Mouse (Mus musculus): ENCODE measurements at regions not wholly inside any gene's neighbourhood (a gene's known extent, or its start where the extent isn't known, plus 50 kb on each side); places are given as distances from the start of the nearest gene placed in this dataset.
"Not testable (repeated sequence)": the region's sequence is repeated elsewhere in the genome, so short reads cannot be mapped to it uniquely, and the experiment has no call there.

DNA sequence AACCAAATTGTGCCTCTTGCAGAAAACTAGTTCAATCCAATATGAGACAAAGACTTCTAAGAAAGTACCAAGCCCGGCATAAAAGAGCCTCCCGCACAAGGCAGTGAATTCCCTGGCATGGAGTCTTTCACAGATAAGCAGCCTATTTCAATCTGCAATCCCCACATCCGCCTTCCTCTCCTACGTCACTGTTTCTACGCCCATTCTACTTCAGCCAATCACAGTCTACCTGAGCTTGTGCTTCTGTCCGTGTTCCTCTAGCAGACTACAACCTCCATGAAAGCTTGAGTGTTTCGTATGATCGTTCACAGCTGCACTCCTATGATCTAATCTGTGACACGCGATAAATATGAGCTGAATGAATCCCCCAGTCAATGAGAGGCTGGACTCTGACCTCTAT is 155.6 kb upstream of the Ipo5 start:
- no peak for DNase-seq

DNA sequence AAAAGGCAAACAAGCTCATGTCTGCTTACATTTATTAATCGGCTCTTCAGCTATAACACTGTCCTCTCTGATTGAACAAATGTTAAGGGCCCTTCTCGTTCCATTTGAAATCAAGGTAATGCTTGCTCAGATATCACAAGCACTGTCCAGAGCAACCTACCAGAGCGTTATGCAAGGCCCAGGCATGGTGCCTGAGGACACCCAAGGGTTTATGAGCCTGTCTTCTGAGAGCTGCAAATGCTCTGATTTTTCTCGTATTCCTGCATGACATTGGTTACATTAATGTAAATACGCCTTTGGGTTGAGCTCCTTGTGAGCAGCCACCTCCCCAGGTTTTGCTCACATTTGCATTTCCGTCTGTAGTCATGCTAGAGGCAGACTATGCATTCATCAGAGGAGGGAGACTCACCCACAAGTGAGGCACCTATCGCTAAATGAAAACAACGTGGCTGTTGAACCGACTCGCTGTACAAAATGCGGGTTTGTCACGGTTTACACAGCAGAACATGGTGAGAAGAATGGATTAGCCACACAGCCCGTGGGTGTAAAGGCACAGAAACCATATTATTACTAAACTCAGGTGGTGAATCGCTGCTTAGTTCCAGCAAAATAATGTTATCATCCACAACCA is 152.7 kb upstream of the Ipo5 start:
- no peak for DNase-seq

DNA sequence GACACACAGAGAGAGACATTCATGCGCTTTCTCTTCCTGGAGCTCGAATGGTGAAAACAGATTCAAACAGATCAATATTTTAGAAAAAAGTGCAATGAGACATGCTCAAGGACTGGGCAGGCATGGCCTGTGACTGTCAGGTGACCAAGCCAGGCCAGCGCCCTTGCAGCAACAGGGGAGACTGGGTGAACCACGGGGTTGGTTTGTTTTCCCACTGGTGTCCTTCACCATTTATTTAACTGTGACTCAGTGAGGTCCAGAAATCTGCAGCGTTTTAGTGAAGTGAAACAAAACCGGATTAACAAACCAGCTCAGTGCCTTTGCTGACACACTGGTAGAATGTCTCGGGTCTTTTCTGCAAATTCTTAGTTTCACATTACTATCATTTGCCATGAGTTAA is 148.9 kb upstream of the Ipo5 start:
- DNase-seq, result no peak

DNA sequence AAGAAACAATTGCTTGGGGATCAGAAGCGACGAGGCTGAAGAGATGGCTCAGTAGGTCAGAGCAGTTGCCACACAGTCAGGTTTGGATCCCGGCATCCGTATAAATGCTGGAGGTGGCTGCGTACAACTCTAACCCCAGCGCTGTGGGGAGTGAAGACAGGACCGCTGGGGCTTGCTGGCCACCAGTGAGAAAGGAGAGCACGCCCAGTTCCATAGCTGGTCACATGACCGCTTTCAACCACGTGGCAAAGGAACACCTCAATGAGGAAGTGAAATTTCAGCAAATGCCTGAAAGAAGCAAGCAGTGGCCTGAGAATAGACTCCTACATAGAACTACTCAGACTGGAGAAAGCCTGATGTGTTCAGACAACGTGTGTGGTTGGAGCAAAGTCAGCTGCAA is 148.3 kb upstream of the Ipo5 start:
- peak; percentile 8 to 16 for DNase-seq

DNA sequence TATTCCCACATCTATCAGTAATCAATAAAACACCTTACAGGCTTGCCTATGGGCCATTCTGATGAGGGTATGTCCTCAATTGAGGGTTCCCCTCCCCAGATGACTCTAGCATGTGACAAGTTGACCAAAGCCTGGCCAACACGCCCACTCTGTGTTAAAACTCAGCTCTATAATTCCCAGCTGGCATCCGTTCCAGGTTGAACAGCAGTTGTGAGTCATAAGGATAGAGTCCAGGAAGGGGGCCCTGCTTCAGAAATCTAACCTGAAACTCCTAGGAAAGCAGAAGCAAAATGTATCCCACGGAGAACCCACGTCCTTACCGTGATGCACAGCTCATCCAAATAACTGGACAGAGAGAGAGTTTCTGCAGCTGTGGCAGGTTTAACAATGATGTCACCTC is 147.2 kb upstream of the Ipo5 start:
- no peak for DNase-seq

DNA sequence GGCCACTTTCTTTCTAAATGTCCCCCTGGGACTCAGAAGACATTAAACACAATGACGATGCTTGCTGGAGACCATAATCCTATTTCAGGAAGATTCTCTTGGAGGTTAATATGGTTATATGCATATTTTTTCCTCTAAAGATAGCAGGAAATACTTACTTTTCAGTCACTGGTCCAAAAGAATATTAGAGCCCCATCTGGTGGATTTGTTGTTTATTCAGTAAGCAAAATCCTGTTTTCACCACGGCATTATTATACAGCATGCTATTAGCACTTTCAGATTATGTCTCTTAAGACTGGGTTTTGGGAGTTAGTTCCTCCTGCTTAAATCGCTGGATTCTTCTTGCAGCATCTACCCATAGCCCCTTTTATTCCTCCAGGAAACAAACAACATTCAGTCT is 146.6 kb upstream of the Ipo5 start:
- DNase-seq, result no peak

DNA sequence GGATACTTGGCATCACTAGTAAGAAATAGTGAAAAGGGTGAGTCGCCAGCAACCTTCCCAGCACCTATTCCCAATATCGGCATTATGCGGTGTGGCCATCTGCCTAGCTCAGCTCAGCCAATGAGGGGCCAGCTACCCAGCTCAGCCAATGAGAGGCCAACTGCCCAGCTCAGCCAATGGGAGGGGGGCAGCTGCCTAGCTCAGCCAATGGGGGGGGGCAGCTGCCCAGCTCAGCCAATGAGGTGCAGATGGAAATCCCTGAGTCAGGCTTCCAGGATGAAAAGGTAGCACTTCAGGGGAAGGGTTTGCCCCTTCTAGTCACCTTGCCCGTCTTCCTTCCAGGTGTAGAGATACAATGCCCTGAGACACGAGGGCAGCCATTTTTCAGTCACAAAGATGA is 144.6 kb upstream of the Ipo5 start:
- DNase-seq, result no peak

DNA sequence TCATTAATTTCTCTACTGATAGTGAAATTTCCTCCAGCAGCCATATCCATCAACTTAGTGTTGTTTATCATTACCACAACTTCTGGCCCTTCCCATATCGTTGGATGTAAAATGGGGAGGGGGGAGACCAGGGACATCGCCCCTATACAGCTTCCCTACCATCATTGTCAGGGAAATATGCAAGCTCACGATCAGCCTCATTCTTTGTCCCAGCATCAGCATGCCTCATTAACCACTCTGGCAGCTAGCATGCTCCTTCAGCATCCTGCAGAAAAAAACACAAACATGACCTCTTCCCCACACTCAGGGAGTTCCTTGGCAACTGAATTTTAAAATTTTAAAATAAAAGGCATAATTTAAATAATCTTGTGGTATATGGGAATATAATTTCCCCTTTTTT is 140.4 kb upstream of the Ipo5 start:
- DNase-seq, result no peak

DNA sequence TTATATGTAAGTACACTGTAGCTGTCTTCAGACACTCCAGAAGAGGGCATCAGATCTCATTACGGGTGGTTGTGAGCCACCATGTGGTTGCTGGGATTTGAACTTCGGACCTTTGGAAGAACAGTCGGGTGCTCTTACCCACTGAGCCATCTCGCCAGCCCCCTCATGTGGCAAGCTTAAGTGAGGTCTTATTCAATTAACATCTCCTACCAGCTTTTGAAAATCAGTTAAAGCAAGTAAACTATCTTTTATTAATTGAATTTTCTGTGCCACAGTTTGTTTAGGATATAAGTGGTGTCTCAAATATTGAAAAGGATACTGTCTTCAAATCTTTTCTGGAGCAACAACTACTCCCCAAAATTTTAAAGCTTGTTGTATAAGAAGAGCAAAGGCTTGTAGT is 138.0 kb upstream of the Ipo5 start:
- DNase-seq, result not testable (repeated sequence)

DNA sequence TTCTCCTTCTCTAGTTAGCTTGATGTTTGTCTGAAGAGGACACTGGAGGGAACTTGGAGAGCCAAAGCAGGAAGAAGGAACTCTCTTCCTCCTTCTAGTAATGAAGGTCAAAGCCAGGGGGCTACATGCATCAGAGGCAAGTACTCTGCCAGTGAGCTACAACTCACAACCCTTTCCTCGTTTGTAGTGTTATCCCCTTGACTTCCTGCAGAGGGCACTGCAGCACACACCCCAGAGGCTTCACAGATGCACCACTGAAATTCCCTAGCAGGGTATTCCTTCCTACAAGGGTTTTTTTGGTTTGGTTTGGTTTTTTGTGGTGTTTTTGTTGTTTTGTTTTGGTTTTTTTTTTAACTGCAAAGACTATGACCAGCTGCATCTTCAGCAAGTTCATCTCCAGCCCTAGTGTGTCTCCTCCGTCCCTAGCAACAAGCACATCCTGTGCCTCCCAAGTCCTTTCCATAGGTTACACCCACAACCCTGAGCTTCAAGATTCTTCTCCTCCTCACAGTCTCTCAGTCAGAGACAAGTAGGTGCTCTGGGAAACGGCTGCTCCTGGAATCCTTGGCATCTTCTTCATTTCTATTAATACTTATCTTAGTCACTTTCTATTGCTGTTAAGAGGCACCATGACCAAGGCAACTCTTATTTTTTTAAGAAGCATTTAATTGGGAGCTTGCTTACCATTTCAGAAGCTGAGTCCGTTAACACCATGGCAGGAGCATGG is 119.0 kb upstream of the Ipo5 start:
- no peak for DNase-seq

DNA sequence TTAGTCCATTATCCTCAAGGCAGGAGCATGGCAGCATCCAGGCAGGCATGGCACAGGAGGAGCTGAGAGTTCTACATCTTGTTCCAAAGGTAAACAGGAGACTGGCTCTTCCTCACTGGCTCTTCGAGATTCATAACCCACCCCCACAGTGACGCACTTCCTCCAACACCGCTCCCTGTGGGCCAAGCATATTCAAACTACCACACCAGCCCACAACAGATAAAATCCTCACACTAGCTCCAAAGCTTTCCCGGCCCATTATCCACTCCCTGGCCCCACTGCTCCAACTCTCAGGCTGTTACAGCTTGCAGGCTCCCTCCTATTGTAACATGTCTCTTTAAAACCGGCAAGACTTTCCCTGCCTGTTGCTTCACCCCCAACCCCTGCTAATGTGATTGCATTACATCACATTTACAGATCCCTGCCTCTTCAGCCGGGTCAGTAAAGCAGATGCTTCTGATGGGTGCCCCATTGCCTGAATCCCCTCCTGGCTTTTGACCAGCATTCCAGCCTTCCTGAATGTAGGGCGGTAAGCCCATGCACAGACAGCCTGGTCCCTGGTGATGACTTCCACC is 113.0 kb upstream of the Ipo5 start:
- DNase-seq, result no peak

DNA sequence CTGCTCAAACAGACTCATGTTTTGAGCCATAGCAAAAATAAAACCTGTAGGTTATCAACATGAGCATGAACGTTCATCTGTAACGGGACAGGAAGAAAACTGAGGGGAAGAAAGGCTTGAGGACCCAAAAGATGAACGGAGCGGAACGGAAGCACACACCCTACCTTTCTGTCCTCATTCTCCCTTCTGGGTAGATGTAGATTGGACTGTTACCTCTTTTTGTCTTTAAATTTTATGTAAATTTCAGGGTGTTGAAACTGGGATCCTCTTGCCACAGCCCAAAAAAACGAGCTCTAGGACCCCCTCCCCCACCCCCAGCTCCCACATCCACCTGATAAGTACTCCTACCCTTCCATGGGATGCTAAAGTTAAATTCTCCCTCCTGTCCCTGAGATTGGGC is 107.8 kb upstream of the Ipo5 start:
- no peak for DNase-seq

DNA sequence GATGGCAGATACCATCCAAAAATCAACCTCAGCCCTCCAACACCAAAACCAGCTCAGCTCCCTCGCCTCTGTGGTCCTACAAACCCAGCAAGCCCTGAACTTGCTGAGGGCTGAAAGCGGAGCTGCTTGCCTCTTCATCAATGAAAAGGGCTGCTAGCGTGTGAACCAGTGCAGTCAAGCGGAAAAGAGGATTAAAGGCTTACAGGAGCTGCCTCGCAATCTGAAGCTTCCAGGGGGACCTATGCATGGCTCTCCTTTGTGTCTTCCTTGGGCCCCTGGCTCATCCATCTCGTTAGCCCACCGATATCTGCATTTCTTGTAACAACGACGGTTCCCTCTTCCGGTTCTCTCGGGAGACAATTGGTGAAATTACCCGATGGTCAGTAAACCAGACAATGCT is 107.3 kb upstream of the Ipo5 start:
- DNase-seq, result no peak

DNA sequence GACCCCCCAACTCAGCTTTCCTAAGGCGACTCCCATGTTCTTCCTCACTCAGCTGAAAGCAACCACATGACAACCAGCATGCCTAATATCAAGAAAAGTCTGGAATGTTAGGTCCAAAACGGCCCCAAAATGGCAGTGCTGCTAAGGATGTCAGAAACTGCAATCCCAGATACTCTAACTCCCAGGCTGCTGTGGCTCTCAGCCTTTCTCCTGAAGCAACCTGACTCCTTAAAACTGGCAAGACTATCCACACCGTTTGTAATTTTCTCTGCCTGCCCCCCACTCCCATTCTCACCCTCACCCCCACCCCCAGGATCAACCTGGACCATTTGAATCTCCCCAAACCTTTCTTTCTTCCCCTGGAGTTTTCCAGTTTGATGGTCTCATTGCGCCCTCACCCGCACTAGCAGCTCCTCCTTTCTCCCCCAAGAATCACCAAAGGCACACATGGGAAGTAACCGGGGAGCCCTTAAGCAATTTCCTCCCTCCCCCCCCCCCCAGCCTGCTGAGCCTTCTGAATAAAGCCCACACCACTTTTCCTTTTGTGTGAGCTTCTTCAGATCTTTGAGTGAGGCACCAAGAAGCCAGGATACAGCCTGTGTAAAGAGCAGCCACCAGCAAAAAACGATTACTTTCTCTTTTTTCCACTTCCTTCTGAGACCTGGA is 106.7 kb upstream of the Ipo5 start:
- DNase-seq, result no peak

DNA sequence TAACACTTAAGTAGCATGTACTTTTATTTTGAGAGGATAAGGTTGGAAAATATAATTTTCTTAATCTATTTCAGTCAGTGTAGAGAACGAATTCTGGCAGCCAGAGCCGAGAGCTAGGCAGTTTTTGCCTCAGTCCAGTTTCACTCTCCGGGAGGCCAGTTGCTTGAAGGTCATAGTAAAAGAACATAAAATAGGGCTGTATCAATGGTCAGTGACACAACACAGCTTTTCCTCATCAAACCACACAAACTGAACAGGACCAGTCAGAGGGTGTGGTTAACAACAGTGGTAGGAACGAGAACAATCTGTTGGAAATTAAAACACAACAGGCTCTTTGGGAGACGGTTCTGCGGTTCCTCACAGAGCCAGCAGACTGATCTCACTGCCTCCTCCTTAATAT is 105.9 kb upstream of the Ipo5 start:
- DNase-seq, result no peak

DNA sequence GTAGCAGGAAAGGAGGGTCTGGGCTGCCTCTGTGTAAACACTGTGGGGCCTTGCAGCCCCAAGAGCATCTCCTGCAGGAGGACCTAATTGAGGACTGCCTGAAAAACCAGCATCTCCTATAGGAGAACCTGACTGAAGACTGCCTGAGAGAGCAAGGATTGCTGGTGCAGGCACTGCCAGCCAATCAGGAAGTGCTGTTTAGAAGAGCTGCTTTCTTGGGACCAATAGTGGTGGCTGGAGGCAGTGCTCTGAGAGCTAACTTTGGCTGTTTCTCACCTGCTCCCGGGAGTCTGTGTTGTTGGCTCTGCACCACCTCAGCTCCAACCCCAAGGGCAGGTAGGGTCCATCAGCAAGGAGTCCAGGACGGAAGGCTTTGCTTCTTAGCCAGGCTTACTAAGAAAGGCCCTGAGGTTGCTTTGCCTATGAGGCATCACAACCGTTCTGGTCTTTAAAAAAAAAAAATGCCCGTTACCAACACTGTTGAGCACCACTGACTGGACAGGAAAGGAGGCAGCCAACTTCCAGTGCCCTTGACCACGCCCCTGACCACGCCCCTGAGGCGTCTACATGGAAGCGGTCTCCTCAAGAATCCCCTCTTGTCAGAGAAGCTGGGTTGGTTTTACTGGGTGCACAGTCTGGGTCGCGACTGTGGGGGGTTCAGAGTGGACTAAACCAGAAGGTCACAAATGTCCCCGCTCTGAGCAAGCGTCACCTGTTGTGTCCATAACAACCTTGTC is 105.0 kb upstream of the Ipo5 start:
- not testable (repeated sequence) for DNase-seq

DNA sequence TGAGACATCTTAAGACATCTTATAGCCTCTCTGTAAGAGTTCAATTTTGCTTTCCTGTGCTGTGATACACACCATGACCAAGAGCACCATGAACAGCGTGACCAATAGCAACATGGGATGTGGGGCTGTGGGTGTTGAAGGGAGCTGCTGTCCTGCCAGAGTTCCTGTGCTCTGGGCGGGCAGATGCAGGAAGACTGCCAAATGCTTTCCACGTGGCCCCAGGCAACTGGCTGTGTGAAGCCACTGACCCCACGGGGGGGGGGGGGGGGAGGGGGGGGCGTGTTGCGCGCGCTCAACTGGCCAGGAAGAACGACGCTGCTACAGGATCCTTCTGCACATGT is 104.5 kb upstream of the Ipo5 start:
- no peak for DNase-seq

DNA sequence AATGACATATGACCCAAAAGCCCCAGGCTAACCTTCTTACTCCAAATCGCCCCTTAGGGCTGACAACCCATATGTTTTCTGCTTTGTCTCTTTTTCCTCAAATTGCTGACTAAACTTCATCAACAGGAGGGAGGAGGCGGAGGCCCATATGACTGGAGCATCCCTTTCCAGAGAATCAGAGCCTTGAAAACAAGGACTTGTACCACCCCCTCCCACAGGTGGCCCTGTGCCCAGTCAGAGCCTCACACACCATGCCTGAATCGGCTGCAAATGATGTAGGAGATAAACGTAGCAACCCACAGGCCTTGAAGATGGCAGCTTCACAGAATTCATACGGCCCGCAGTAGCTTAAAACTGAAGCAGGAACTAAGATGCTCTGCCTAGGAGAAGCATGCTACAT is 101.7 kb upstream of the Ipo5 start:
- DNase-seq, result no peak

DNA sequence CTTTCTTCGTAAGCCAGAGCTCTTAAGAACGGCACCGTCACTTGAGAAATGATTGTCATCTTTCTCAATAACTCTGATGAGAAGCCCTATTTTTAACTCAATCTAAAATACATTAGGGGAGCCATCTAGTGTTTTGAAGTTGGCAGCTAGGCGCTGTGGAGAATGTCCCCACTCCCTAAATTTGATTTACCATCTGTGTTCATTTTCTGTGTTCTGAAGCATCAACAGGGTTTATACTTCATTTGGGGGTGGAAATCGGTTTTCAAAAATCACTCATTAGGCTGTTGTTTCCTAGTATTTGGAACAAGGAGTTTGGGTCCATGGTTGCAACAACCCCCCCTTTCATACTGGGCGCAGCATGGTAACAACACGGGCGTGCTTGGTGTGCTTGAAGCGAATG is 97.1 kb upstream of the Ipo5 start:
- DNase-seq, result no peak

DNA sequence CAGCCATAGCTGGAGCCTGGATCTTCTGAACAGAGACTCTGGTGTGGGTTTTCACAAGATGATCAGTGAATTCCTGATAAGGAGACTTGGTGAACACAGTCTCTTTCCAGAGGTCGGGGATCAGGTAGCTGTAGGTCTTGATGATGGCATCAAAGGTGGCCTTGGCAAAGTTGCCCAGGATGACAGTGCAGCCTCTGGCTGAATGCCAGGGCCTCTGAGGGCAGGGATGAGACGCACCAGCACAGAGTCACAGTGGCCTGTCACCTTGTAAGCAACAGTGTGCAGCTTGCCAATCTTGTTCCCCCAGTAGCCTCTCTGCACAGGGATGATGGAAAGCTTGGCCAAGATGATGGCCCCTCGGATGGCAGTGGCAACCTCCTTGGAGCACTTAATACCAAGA is 95.9 kb upstream of the Ipo5 start:
- DNase-seq, result not testable (repeated sequence)

DNA sequence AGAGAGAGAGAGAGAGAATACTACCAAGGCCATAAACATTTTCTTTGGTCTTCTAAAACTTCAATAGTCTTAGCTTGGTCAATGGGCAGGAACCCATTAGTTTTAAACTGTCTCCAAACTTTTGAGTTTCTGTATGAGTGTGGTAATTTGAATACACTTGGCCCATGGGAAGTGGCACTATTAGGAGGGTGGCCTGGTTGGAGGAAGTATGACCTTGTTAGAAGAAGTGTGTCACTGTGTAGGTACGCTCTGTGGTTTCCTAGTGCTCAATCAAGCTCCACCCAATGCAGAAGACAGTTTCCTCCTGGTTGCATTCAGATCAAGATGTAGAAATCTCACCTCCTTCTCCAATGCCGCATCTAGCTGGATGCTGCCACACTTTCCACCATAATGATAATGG is 94.5 kb upstream of the Ipo5 start:
- no peak for DNase-seq

DNA sequence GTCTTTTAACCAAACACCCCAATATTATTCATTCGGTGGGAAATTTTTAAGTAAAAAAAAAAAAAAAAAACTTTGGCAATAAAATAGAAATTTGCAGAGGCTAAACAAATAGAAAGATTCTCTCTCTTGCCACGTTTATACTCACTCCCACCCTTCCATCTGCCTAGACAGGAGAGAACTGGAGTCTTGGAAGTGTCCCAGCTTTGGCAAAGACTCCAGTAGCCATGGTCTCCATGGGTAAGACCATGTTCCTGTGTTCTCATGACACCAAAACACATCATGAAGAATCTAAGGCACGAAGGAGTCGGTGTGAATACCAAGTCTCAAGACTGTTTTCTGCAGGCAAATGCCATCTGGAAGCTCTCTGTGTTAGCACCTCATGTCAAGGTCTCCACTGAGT is 84.8 kb upstream of the Ipo5 start:
- no peak for DNase-seq

DNA sequence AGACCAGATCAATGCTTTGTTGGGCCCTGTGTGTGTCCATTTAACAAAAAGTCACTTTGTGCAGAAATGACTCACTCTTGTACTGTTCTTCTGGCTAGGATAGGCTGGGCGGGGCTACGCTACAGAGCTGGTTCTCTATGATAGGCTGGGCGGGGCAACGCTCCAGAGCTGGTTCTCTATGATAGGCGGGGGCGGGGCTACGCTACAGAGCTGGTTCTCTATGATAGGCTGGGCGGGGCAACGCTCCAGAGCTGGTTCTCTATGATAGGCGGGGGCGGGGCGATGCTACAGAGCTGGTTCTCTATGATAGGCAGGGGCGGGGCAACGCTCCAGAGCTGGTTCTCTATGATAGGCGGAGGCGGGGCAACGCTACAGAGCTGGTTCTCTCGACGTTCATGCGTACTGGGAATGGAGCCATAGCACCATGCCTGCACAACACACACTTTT is 80.6 kb upstream of the Ipo5 start:
- not testable (repeated sequence) for DNase-seq

Measured in spleen, adult 18-20 months (tissue).